Mouse (Mus musculus) forebrain, embryonic 10.5 days (tissue): Measurements from ENCODE around the gene Ggps1. TPM values are rescaled to one million over a fixed set of nuclear protein-coding genes. Genes with fewer than 3 reads are reported as not detected.
"Not testable (repeated sequence)": the region's sequence is repeated elsewhere in the genome, so short reads cannot be mapped to it uniquely, and the experiment has no call there.

Experiments
- DNase-seq: peaks from one replicate; pipeline ENCODE4 v3.0.0-alpha.2; 2017; ENCODE audit warnings: low spot score; ENCODE audit errors: extremely low spot score
- H3K27ac ChIP-seq: fragments of 300-500 bp; sonication (generic); 2 replicates; pipeline ENCODE4 v1.5.1; 2016; ENCODE audit warnings: mild to moderate bottlenecking
- H3K27me3 ChIP-seq: fragments of 300-500 bp; sonication (generic); 2 replicates; pipeline ENCODE4 v1.6.1; 2016; ENCODE audit warnings: mild to moderate bottlenecking; ENCODE audit not compliant: poor library complexity, severe bottlenecking
- H3K36me3 ChIP-seq: fragments of 300-500 bp; sonication (generic); replicated peaks from 2 replicates; pipeline ENCODE4 v1.6.1; 2016; ENCODE audit warnings: mild to moderate bottlenecking, moderate library complexity
- H3K4me1 ChIP-seq: fragments of 300-500 bp; sonication (generic); 2 replicates; pipeline ENCODE4 v1.6.1; 2016
- H3K4me3 ChIP-seq: fragments of 300-500 bp; sonication (generic); 2 replicates; pipeline ENCODE4 v1.5.1; 2016; ENCODE audit warnings: mild to moderate bottlenecking, moderate library complexity
- H3K9me3 ChIP-seq: fragments of 300-500 bp; sonication (generic); 2 replicates; pipeline ENCODE4 v1.6.1; 2016; ENCODE audit warnings: mild to moderate bottlenecking, moderate library complexity
- WGBS: fragments of 180-500 bp; shearing (Covaris S2); methylation state at CpG from one replicate; pipeline ENCODE4 v1.1.7; 2016; 5-methylcytosine and 5-hydroxymethylcytosine counted together
- polyA plus RNA-seq: library from polyadenylated mRNA; unstranded; fragments of >200 nt; fragmentation: Nextera tagmentation; extraction: Ambion mirVana; gene quantifications from 2 replicates; pipeline ENCODE4 v1.2.1, GENCODE M21; 2016

Ggps1 gene
- polyA plus RNA-seq, 1 experiment from 2014 or later = 56.3 TPM

DNA sequence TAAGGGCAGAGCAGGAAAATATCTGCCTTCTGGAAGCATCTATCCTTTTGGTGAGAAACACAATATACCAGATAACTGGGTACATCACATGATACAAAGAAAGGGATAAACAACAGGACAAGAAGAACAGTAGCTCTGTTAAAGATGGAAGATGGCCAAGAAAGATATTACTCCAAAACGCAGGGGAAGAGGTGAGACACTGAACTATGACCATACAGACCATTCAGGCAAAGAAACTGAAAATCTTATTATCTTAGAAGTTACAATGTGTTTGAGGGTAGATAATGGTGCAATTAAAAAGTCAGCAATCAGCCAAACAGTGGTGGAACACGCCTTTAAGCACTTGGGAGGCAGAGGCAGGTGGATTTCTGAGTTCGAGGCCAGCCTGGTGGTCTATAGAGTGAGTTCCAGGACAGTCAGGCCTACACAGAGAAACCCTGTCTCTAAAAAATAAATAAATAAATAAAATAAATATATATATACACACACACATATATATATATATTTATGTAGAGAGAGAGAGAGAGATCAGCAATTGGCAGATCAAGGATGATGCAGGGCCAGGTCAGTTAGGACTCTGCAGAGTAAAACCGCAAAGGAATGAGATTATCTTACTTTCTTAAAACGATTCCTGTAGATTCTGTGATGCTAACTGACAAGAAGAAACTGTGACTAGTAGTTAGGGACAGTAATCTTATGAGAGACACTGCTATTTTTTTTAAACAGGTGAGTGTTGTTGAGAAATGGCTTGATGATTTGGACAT lies 29.8 kb downstream of the Ggps1 start:
- Histone ChIP-seq H3K27ac (no peak overlapping the region), H3K9me3 (no peaks in the 10 kb centered on the region), H3K4me1 (peaks cover 5% of the 10 kb centered on the region), H3K36me3 (peaks cover 20% of the 10 kb centered on the region), H3K4me3 (no peak overlapping the region), H3K27me3 (no peaks in the 10 kb centered on the region)
- no peak for DNase-seq
- WGBS = 91% methylated on average over 5 of the region's 5 CpGs

DNA sequence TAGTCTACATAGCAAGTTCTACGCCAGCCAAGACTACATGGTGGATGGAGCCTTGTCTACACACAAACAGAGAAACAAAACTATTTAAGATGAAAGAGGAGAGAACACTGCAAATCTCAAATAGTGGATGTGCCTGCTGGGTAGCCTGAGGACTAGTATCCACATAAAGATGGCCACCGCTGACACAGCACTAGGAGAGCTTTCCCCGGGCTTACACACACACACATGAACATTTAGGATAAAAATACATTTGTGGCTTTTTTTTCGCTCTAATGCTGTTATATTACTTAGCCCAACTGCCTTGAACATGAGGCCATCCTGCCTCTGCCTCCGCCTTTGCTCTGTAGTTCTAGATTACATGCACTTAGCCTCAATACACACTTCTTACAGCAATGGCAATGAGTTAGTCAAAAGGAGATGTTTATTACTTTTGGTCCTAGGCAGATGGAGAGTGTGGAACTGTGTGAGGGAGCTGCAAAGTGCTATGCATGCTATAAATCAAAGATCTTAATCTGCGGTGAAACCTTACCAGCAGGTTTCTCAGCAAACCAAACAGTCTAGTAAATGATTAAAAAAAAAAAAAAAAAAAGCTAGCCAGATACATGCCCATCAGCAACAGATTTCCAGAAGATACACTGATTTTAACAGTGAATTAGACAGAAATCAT lies 37.0 kb downstream of the Ggps1 start:
- no peak overlapping the region for H3K4me3 ChIP-seq
- no peaks in the 10 kb centered on the region for H3K9me3 ChIP-seq
- H3K27ac ChIP-seq = no peak overlapping the region
- no peaks in the 10 kb centered on the region for H3K27me3 ChIP-seq
- peaks cover 42% of the 10 kb centered on the region for H3K36me3 ChIP-seq
- WGBS = 96% methylated on average over 6 of the region's 6 CpGs
- no peak for DNase-seq
- H3K4me1 ChIP-seq = no peaks in the 10 kb centered on the region

DNA sequence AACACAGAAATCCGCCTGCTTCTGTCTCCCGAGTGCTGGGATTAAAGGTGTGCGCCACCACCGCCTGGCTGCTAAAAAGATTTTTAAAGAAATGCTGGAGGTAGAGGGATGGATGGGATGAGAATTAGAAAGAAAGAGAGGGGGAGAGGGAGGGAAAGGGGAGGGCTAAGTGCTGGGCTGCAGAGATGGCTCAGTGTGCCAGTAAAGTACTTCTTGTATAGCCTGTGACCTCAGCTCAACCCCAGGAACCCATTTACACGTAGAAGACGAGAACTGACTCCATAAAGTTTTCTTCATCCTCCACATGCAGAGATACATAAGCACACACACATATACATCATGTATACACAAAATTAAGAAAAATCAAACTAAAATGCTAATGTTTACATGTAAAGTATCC lies 37.7 kb downstream of the Ggps1 start:
- WGBS = 94% methylated on average over 6 of the region's 6 CpGs
- Histone ChIP-seq H3K4me3 (no peak overlapping the region), H3K27ac (no peak overlapping the region), H3K27me3 (no peaks in the 10 kb centered on the region), H3K4me1 (no peaks in the 10 kb centered on the region), H3K9me3 (no peaks in the 10 kb centered on the region), H3K36me3 (peaks cover 42% of the 10 kb centered on the region)
- no peak for DNase-seq

DNA sequence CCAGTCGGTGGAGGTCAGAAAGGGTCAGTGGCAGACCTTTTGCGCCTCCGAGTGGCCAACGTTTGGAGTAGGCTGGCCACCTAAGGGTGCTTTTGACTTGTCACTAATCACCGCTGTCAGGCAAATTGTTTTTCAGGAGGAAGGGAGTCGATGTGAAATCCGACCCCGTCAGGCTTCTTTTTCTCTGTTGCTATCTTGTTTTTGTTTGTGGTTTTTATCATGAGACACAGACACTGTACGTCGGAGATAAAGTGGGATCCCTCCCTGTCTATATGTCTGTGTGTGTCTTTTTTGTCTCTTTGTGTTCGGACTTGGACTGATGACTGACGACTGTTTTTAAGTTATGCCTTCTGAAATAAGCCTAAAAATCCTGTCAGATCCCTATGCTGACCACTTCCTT lies 41.9 kb downstream of the Ggps1 start:
- WGBS = 80% methylated on average over 12 of the region's 12 CpGs

DNA sequence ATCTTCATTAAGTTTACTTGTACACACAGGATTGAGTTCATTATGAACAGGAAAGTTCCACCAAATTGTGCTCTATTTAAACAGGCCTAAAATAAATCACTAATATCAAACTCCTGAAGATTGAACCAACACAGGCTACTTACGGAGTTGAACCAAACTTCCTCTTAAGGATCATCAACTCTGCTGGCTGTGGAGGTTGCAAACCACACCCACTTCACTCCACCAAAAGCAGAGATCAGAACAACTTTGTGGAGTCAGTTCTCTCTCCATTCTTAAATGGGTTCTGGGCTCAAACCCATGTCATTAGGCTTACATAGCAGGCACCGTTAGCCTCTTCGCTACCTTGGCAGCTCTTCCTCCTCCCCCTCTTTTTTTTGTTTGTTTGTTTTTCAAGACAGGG lies 44.4 kb downstream of the Ggps1 start:
- no peaks in the 10 kb centered on the region for H3K27me3 ChIP-seq
- 94% methylated on average over 3 of the region's 3 CpGs for WGBS
- no peaks in the 10 kb centered on the region for H3K9me3 ChIP-seq
- peaks cover 48% of the 10 kb centered on the region for H3K36me3 ChIP-seq
- no peak for DNase-seq
- H3K4me1 ChIP-seq = no peaks in the 10 kb centered on the region
- no peak overlapping the region for H3K27ac ChIP-seq
- H3K4me3 ChIP-seq = no peak overlapping the region

More for the DNA sequence above, 41.9 kb downstream of the Ggps1 start:
- not testable (repeated sequence) for H3K27me3 ChIP-seq, H3K9me3 ChIP-seq, H3K27ac ChIP-seq, DNase-seq, H3K4me3 ChIP-seq, H3K4me1 ChIP-seq
- peaks cover 44% of the 10 kb centered on the region for H3K36me3 ChIP-seq

DNA sequence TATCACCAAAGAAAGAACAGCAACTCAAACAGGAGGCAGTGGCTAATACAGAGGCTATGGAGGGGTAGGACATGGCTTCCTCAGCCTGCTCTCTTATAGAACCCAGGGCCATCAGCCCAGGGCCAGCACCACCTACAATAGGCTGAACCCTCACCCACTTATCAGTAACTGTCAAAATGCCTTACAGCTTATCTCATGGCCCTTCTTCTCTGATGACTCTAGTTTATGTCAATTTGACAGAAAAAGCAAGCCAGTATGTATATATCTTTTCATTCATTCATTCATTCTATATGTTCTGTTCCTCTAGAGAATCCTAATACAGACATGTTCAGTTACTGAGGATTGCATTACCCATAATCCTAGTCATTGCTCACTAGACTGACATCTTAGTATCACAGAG lies 45.0 kb downstream of the Ggps1 start:
- Histone ChIP-seq H3K4me3 (no peak overlapping the region), H3K9me3 (no peaks in the 10 kb centered on the region), H3K27me3 (no peaks in the 10 kb centered on the region), H3K27ac (no peak overlapping the region), H3K4me1 (no peaks in the 10 kb centered on the region), H3K36me3 (peaks cover 53% of the 10 kb centered on the region)
- no peak for DNase-seq

DNA sequence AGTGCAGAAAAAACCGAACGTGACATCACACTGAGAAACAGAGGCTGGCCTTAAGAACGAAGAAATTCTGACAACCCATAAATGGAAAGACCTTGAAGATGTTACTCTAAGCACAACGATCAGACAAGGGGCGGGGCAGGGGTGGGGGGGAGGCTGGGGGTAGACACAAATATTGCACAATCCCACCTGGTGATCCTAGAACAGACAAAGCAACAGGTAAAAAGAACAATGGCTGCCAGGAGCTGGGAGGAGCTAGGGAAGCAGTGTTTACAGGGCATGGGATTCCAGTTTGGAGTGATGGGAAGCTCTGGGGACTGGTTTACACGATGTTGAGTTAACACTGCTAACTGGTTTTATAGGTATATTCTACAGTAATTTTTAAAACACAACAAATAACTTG lies 47.7 kb downstream of the Ggps1 start:
- 94% methylated on average over 6 of the region's 6 CpGs for WGBS
- no peak for DNase-seq
- H3K9me3 ChIP-seq = no peaks in the 10 kb centered on the region
- H3K27ac ChIP-seq = no peak overlapping the region
- H3K4me3 ChIP-seq = no peak overlapping the region
- no peaks in the 10 kb centered on the region for H3K4me1 ChIP-seq
- H3K36me3 ChIP-seq = peaks cover 72% of the 10 kb centered on the region
- no peaks in the 10 kb centered on the region for H3K27me3 ChIP-seq

DNA sequence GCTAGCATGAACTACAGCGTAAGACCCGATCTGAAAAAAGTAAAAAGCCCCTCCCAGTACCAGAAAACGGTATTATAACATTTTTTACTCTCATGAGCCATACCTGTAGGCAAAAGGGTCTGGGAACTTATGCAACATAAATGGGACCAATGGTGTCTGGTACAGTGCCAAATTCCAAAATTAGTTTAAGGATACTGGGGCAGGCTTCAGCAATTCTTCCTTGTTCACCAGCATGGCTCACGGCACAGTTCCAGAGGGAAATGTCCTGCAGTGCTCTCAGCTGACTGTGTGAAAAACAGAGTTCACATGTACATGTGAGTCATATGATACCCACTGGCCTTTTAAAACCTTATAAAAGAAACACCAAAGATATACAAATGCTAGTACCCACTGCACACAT lies 48.7 kb downstream of the Ggps1 start:
- no peak for DNase-seq
- no peaks in the 10 kb centered on the region for H3K27me3 ChIP-seq
- no peak overlapping the region for H3K4me3 ChIP-seq
- H3K4me1 ChIP-seq = no peaks in the 10 kb centered on the region
- peaks cover 73% of the 10 kb centered on the region for H3K36me3 ChIP-seq
- H3K27ac ChIP-seq = no peak overlapping the region
- WGBS = 94% methylated on average over 4 of the region's 4 CpGs
- H3K9me3 ChIP-seq = no peaks in the 10 kb centered on the region

DNA sequence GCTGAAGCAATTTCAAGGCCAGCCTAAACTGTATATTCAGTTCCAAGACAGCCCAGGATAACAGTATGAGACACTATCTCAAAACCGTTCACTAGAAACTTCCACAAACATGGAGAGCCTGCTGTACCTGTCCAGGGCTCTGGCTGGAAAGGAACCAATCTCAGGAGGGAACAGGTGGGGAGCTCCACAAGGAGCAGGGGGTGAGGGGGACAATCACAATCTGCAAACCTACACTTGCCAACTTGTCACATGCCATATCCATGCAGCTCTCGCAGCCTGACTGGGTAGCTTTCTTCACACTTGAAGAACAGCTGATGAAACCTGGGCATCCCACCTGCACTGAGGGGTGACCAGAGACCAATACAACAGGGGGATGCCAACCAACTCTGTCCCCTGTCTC lies 49.3 kb downstream of the Ggps1 start:
- Histone ChIP-seq H3K9me3 (no peaks in the 10 kb centered on the region), H3K4me3 (no peak overlapping the region), H3K27ac (no peak overlapping the region), H3K4me1 (no peaks in the 10 kb centered on the region), H3K27me3 (no peaks in the 10 kb centered on the region), H3K36me3 (peaks cover 73% of the 10 kb centered on the region)
- WGBS = 90% methylated on average over 2 of the region's 2 CpGs
- no peak for DNase-seq

DNA sequence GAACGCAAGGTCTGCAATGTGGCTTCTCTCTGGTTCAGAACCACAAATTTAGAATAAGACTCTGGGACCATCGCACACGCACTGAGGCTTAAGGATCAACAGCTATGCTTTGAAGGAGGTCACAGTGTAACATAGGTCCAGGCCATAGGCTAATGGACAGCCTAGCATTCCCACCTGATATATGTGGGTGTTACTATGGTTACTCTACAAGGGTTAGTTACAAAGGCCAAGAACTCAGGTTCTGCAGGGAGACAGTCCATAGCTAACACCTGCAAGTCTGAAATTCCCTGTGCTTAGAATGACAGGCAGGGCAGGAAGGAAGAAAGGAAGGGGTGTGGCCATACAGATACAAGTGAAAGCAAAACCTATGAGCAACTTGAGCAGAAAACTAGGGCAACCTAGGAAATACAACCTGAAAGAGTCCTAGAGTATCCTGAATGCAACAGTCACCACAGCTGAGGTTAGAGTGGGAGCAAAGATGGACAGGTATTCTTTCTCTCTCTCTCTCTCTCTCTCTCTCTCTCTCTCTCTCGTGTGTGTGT lies 51.8 kb downstream of the Ggps1 start:
- WGBS = 98% methylated on average over 4 of the region's 4 CpGs
- Histone ChIP-seq H3K27me3 (no peaks in the 10 kb centered on the region), H3K4me1 (no peaks in the 10 kb centered on the region), H3K9me3 (no peaks in the 10 kb centered on the region), H3K4me3 (no peak overlapping the region), H3K27ac (no peak overlapping the region), H3K36me3 (peaks cover 61% of the 10 kb centered on the region)
- DNase-seq = no peak

DNA sequence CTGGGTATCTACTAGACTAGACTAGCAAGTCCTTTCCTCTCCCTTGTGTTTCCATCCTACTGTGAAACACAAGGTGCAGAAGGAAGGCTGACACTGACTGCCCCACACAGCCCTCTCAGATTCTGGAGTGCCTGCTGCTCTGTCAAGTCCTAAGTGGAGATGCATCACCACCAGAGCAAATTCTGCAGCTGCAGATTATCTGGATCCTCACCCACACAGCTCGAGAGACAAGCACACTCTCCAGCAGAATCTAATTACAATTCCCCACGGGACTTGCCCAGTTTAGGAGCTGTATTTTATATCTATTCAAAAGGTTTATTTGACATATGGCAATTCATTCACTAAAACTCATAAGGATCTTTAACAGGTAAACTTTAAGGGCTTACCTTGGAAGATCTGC lies 57.2 kb downstream of the Ggps1 start:
- H3K4me1 ChIP-seq = no peaks in the 10 kb centered on the region
- H3K27ac ChIP-seq = no peak overlapping the region
- 80% methylated on average over 2 of the region's 2 CpGs for WGBS
- H3K36me3 ChIP-seq = peaks cover 75% of the 10 kb centered on the region
- H3K9me3 ChIP-seq = no peaks in the 10 kb centered on the region
- DNase-seq = no peak
- H3K27me3 ChIP-seq = no peaks in the 10 kb centered on the region
- no peak overlapping the region for H3K4me3 ChIP-seq

DNA sequence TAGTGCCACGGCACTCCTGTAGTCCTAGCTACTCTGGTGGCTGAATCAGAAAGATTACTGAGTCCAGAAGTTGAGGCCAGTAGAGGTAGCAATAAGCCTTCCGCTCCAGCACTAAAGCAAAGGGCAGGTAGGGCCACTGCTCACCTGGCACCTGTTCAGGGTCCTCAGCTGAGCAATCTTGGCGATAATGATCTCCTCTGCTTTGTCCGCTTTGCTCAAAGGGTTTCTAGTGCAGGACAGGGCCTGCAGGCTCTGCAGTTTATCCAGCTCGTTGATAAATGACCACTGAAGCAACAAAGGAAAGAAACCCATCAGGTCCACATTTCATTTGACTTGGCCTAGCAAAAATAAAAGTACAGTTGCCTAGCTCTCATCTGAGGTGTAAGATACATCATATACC lies 58.3 kb downstream of the Ggps1 start:
- DNase-seq = no peak
- no peaks in the 10 kb centered on the region for H3K27me3 ChIP-seq
- H3K4me1 ChIP-seq = no peaks in the 10 kb centered on the region
- no peak overlapping the region for H3K27ac ChIP-seq
- no peak overlapping the region for H3K4me3 ChIP-seq
- peaks cover 84% of the 10 kb centered on the region for H3K36me3 ChIP-seq
- H3K9me3 ChIP-seq = no peaks in the 10 kb centered on the region
- WGBS = 89% methylated on average over 5 of the region's 5 CpGs

DNA sequence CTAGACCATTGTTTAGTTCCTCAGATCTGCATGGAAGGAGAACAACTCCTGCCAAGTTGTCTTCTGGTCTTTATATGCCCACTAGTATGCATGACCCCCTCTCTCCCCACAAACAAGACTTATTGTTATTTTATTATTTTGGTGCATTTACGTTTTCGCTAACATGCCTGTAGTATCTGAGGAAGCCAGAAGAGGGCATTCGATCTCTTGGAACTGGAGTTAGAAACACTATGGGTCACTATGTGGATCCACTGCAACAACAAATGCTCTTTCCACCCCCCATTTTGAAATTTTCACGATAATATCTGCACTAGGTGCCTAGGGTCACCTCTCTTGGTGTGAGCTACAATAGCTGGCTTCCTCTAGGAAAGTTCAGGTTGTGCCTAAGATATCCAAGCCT lies 59.2 kb downstream of the Ggps1 start:
- no peak overlapping the region for H3K4me3 ChIP-seq
- no peak for DNase-seq
- 87% methylated on average over 4 of the region's 4 CpGs for WGBS
- peaks cover 85% of the 10 kb centered on the region for H3K36me3 ChIP-seq
- no peaks in the 10 kb centered on the region for H3K4me1 ChIP-seq
- H3K9me3 ChIP-seq = no peaks in the 10 kb centered on the region
- H3K27me3 ChIP-seq = no peaks in the 10 kb centered on the region
- no peak overlapping the region for H3K27ac ChIP-seq
